Mouse (Mus musculus): ENCODE data around the gene Eif3j1.

DNA sequence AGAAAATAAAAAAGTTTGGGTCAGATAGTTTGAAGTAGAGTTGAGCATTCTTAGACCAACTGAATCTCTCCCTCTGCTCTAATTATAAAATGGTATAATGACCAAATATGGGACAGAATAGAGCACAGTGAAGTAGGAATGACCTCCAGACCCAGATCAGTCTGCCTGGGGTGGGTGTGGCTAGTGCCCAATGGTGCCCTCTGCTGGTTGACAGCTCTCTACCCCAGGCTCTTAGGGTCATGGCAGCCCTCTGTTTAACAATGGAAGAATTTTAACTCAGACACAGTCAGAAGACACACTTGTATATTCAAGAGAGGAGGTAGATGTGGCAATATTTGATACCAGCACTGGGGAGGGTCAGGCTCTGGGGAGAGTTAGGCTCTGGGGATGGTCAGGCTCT lies 73.7 kb downstream of the Eif3j1 start:
- TF ChIP-seq CTCF (IDR thresholded peaks at IDR 0.05; ENCODE audit: low read depth): peak; percentile 75
- TF ChIP-seq EP300 (IDR thresholded peaks at IDR 0.05; ENCODE audit: low read depth): no peak
